Mouse (Mus musculus) olfactory bulb, adult 2 months (tissue): ENCODE results near the gene Zfp653. TPM values are rescaled to one million over a fixed set of nuclear protein-coding genes. Genes with fewer than 3 reads are reported as not detected.

Source experiments
- H3K27ac ChIP-seq: fragments of 200-500 bp; 2 replicates; pipeline ENCODE4 v1.5.1; 2012; ENCODE audit warnings: low read depth, low read length; ENCODE audit not compliant: insufficient read depth
- H3K4me1 ChIP-seq: fragments of 200-500 bp; 2 replicates; pipeline ENCODE4 v1.6.1; 2012; ENCODE audit warnings: low read length; ENCODE audit not compliant: control insufficient read depth, insufficient read depth
- H3K4me3 ChIP-seq: fragments of 200-500 bp; 2 replicates; pipeline ENCODE4 v1.5.1; 2012; ENCODE audit warnings: mild to moderate bottlenecking, low read depth, low read length, moderate library complexity; ENCODE audit not compliant: insufficient read depth
- CTCF ChIP-seq: fragments of 200-500 bp; IDR thresholded peaks from 2 replicates; pipeline ENCODE4 v1.5.1; 2012; ENCODE audit warnings: low read depth, mild to moderate bottlenecking, low read length, moderate library complexity; ENCODE audit not compliant: insufficient read depth
- POLR2A ChIP-seq: fragments of 200-500 bp; IDR thresholded peaks from 2 replicates; pipeline ENCODE4 v1.6.1; 2012; ENCODE audit warnings: mild to moderate bottlenecking, low read depth, low read length, moderate library complexity; ENCODE audit not compliant: insufficient read depth
- WGBS: fragments of 180-500 bp; shearing (Covaris S2); methylation state at CpG from one replicate; pipeline ENCODE4 v1.1.7; 2018; 5-methylcytosine and 5-hydroxymethylcytosine counted together
- polyA plus RNA-seq: library from polyadenylated mRNA; stranded (reverse); fragments of >200 nt; gene quantifications from 2 replicates; pipeline ENCODE4 v1.2.4, GENCODE M21; 2012; ENCODE audit warnings: low replicate concordance; ENCODE audit not compliant: missing spikeins, insufficient read depth, insufficient read length

Gene Zfp653
- polyA plus RNA-seq, 1 experiment = not detected

- H3K4me1 ChIP-seq = peaks cover 25% of the 10 kb centered on the region
- no peak overlapping the region for H3K27ac ChIP-seq
- TF ChIP-seq CTCF (0 out of 2 replicates have a peak, but pooled peaks have one; percentile 4), POLR2A (no peak)
- WGBS = 28% methylated on average over 11 of the region's 11 CpGs
- peak overlapping the region; percentile 98 for H3K4me3 ChIP-seq
Observed at GRCm38 (mm10) chr9:22049315-22049714, 21.9 kb downstream of the Zfp653 start.

GRCm38 (mm10) chr9:22047329-22047728 lies 23.8 kb downstream of the Zfp653 start:
- TF ChIP-seq POLR2A (no peak), CTCF (no peak)
- no peak overlapping the region for H3K27ac ChIP-seq
- peaks cover 28% of the 10 kb centered on the region for H3K4me1 ChIP-seq
- peak overlapping the region; percentile 32; the same call in 1 of the 2 replicates for H3K4me3 ChIP-seq
- 33% methylated on average over 9 of the region's 9 CpGs for WGBS

- Histone ChIP-seq H3K4me1 (peaks cover 19% of the 10 kb centered on the region), H3K4me3 (no peak overlapping the region), H3K27ac (peak overlapping the region; percentile 69)
- 46% methylated on average over 2 of the region's 2 CpGs for WGBS
- no peak for TF ChIP-seq CTCF
- TF ChIP-seq POLR2A = no peak
Observed at GRCm38 (mm10) chr9:22041832-22042231, 29.3 kb downstream of the Zfp653 start.

GRCm38 (mm10) chr9:22037826-22038225 lies 33.4 kb downstream of the Zfp653 start:
- no peak for TF ChIP-seq CTCF
- TF ChIP-seq POLR2A = no peak
- 0 out of 2 replicates have a peak overlapping the region, but pooled peaks have one; percentile 24 for H3K27ac ChIP-seq
- H3K4me1 ChIP-seq = peaks cover 35% of the 10 kb centered on the region
- no peak overlapping the region for H3K4me3 ChIP-seq
- WGBS = 71% methylated on average over 10 of the region's 10 CpGs

- Histone ChIP-seq H3K27ac (no peak overlapping the region), H3K4me1 (peaks cover 39% of the 10 kb centered on the region), H3K4me3 (no peak overlapping the region)
- TF ChIP-seq POLR2A (no peak), CTCF (no peak)
- WGBS = 43% methylated on average over 6 of the region's 6 CpGs
Observed at GRCm38 (mm10) chr9:22035300-22036044, 35.7 kb downstream of the Zfp653 start.

GRCm38 (mm10) chr9:22030386-22030785 lies 40.8 kb downstream of the Zfp653 start:
- Histone ChIP-seq H3K4me3 (no peak overlapping the region), H3K4me1 (peaks cover 26% of the 10 kb centered on the region), H3K27ac (no peak overlapping the region)
- TF ChIP-seq CTCF (no peak), POLR2A (no peak)
- 74% methylated on average over 9 of the region's 9 CpGs for WGBS

GRCm38 (mm10) chr9:22028467-22028866 lies 42.7 kb downstream of the Zfp653 start:
- Histone ChIP-seq H3K4me3 (no peak overlapping the region), H3K27ac (no peak overlapping the region), H3K4me1 (peaks cover 23% of the 10 kb centered on the region)
- TF ChIP-seq POLR2A = no peak
- TF ChIP-seq CTCF = no peak
- WGBS = 24% methylated on average over 7 of the region's 7 CpGs

GRCm38 (mm10) chr9:22024592-22024991 lies 46.6 kb downstream of the Zfp653 start:
- no peak for TF ChIP-seq CTCF
- TF ChIP-seq POLR2A = no peak
- peaks cover 7% of the 10 kb centered on the region for H3K4me1 ChIP-seq
- no peak overlapping the region for H3K27ac ChIP-seq
- no peak overlapping the region for H3K4me3 ChIP-seq
- 60% methylated on average over 8 of the region's 8 CpGs for WGBS

- no peak overlapping the region for H3K27ac ChIP-seq
- peaks cover 17% of the 10 kb centered on the region for H3K4me1 ChIP-seq
Observed at GRCm38 (mm10) chr9:22017208-22017825, 53.9 kb downstream of the Zfp653 start.

More at GRCm38 (mm10) chr9:22017208-22017825, 53.9 kb downstream of the Zfp653 start:
- WGBS = 74% methylated on average over 7 of the region's 7 CpGs
- H3K4me3 ChIP-seq = no peak overlapping the region
- TF ChIP-seq POLR2A (no peak), CTCF (no peak)
